Mouse (Mus musculus) brain, adult 2 months (tissue): ENCODE results near the gene Rnf151.
"Not testable (repeated sequence)": the region's sequence is repeated elsewhere in the genome, so short reads cannot be mapped to it uniquely, and the experiment has no call there.

Experiments used
- DNase-seq: peaks from one replicate; pipeline ENCODE4 v3.0.0; 2011; ENCODE audit warnings: low read depth, low spot score

Rnf151 gene

GRCm38 (mm10) chr17:24667416-24667815, 50.4 kb downstream of the Rnf151 start:
- peak; percentile 91 for DNase-seq

- not testable (repeated sequence) for DNase-seq
Observed at GRCm38 (mm10) chr17:24667011-24667410, 50.9 kb downstream of the Rnf151 start.
